Mouse (Mus musculus) adrenal gland, postnatal 36 days (tissue): ENCODE results near the gene Pga5. TPM values are rescaled to one million over a fixed set of nuclear protein-coding genes. Genes with fewer than 3 reads are reported as not detected.
A peak's percentile ranks its signal among the peaks of the same experiment; 100 is the strongest.

ENCODE experiments used
- DNase-seq, 2 experiments: peaks; one replicate each; pipeline ENCODE4 v3.0.0; 2021; ENCODE audit warnings: mixed read lengths in 1 of 2
- total RNA-seq, 2 experiments: library from RNA; stranded (reverse); gene quantifications; 2 replicates each; pipeline ENCODE4 v1.2.3; 2021

Gene Pga5
- total RNA-seq, 2 experiments from 2014 or later = not detected

GRCm38 (mm10) chr19:10702125-10702524, 24.3 kb upstream of the Pga5 start:
- DNase-seq = no peak

GRCm38 (mm10) chr19:10701013-10701726, 23.3 kb upstream of the Pga5 start:
- peak in 1 of 2 experiments; percentile 41 for DNase-seq

DNA sequence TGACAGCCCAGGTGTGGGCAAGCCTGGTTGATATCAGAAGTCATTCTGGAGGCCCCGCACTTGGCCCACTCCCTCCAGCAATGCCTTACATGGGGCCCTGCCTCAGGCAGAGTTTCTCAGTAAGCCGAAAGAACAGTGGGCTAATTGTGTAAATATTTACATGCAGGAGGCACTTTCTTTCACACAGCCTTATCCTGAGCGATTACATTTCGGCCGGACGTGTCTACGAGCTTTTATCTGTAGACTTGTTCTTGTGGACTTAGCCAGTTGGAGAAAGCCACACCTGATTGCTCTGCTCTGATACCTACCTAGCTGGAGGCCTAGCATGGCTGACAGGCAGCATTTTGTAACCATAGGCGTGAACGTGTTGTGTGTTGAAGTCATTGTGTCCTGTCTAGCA, 22.0 kb upstream of the Pga5 start:
- no peak for DNase-seq

GRCm38 (mm10) chr19:10698131-10698991, 20.5 kb upstream of the Pga5 start:
- no peak for DNase-seq

DNA sequence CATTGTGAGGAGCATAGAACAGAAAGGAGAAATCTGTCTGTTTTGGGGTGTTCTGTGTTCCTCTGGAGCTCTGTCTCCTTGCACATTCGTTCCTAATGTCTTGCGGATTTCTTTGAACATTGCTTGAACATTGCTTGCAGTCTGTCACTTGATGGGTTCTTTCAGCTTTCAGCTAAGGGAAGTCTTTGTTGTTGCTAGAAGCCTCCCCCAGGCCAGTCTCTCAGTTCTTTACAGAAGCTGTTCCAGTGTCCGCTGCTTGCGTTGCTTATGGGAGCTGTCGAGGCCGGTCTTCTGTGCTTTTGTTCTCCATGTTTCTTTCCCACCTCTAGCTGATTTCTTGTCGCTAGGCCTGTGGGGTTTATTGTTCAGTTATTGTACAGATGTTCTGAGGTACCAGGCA, 17.9 kb upstream of the Pga5 start:
- no peak for DNase-seq

DNA sequence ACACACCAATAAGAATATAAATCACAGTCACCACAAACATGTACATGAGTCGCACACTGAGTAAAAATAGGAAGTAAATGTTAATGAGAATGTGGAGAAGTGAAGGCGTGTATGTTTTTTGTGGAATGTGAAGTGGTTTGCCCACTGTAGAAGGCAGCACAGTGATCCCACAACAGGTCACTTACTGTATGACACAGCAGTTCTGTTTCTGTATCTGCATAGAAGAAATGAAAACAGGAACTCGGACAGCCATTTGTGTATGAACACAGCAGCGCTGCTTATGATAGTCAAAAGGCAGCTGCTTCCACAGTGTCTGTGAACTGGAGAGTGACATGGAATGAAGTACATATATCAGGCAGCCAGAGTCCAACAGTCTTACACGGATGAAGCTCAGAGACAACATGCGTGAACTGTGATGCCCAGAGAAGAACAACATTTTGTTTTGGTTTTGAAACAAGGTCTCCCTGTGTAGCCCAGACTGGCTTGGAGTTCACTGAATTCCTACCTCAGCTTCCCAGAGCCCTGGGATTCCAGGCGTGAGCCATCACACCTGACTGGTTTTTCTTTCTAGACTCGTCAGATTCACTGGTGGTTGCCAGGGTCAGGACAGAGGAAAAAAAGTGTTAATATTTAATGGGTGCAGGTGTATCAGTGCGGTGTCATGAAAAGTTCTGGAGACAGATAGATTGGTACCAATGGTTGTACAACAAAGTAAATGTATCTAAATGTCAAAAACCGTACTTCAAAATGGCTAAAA, 16.2 kb upstream of the Pga5 start:
- DNase-seq = no peak

GRCm38 (mm10) chr19:10692361-10692760, 14.5 kb upstream of the Pga5 start:
- peak in 1 of 2 experiments; percentile 24 for DNase-seq

DNA sequence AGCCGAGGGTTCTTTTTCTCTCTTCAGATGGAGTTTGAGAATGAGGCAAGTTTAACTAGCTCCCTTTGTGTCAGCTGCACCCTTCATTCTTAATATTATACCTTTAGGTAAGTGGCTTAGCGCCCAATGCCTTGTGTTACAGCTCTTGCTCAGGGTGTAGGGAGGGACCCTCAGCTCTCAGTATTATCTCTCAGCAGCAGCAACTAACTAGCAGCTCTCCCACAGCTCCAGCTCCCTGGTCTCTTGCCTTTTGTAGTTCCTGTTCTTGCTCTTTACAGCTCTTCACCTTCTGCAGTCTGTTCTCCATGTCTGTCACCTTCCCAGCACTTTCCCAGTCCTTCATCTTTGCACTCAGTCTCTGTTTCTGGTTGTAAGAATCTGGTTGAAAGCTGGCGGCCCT, 13.8 kb upstream of the Pga5 start:
- no peak for DNase-seq

DNA sequence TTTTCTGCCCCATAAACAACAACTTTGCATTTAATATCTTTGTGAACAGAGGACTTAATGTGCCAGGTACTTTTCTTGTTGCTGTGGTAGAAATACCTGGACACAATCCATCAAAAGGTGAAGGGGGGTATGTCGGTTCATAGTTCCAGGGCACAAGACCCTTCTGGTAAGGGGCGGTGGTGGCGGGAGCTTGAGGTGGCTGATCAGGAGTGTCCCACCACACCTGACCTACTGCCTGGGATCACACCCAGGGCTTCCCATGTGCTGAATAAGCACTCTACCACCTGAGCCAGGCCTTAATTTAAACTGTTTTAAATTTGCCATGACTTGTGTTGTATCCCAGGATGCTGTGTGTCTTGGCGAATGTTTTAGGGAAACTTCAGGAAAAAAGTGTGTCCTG, 13.2 kb upstream of the Pga5 start:
- DNase-seq = no peak

- DNase-seq = peak; percentile 61 to 76
These were observed 12.5 kb upstream of the Pga5 start for GRCm38 (mm10) chr19:10690336-10690735.

DNA sequence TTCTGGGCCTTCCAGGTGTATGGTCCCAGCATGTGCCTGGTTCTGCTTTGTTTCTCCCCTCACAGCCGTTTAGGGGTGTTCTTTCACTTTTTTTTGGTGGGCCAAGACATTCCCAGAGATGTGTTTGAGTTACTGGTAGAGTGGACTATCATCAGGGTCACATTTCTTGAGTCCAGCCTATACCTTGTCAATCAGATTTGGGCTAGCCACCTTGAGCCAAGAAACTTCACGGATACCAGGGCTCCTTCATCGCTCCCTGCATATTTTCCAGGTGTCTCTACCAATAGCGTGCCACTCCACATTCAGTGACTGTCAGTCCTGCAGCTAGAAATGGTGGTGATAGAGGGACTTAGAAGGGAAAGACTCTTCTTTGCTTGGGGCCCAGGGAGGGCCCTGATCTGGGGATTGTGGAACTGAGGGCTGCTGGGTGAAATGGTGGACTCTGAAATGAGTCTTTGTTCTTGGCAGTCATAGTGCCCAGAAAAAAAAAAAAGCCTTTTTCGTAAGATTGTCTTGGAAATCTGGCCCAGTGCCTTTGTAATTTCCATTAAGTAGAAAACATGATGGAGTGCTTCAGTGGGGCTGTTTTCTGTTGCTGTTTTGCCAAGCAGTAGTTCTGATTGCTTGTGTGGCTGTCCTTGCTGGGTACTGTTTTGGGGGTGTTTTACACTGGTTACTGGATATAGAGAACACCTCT, 11.7 kb upstream of the Pga5 start:
- no peak for DNase-seq

- DNase-seq = peak; percentile 95 to 96
These were observed 10.9 kb upstream of the Pga5 start, which contains the start of gene Vps37c for GRCm38 (mm10) chr19:10688537-10689352. Vps37c (plus strand) TSS chr19:10688735.

GRCm38 (mm10) chr19:10685727-10686126, 7.9 kb upstream of the Pga5 start:
- DNase-seq = no peak

DNA sequence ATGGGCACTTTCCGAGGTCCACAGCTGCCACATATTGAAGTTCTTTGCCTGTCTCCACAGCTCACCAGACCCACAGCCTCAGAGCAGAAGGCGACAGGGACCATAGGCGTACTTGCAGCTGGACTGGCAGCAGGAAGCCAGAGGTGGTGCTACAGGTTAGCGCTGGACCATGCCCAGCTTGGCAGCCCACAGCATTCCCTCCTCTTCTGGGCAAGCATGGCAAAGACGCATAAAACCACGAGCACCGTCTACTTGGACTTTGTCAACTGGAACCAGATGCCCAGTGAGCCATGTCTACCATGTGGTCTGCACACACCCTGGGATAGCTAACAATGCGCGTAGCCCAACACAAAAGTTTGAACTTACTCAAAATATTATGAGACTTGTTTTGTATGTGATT, 7.2 kb upstream of the Pga5 start:
- no peak for DNase-seq

DNA sequence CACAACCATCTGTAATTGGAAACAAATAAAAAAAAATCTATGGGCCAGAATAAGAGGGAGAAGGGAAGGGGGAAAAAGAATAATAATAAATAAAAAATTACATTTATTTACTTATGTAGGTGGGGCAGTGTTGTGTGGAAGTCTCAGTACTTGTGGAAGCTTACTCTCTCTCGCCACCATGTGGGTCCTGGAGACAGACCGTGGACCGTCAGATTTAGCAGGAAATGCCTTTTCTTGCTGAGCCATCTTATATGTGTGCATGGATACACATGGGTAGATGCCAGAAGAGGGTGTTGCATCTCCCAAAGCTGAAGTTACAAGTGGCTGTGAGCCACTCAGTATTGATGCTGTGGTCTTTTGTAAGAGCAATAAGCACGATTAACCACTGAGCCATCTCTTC, 3.7 kb upstream of the Pga5 start:
- no peak for DNase-seq

DNA sequence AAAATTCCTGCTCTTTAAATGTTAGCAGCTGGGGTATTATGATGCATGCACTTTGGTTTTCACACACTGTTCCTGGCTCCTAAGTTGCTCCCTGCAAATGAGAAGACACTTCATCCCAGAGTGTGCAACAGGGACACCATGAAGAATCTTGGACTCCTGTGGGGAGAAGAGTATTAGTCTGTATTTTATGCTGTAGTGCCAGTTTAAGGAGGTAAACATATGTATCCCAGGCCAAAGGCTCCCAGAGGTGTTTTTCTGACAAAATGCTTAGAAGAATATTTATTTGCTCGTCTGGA, 849 bp upstream of the Pga5 start:
- DNase-seq = no peak

DNA sequence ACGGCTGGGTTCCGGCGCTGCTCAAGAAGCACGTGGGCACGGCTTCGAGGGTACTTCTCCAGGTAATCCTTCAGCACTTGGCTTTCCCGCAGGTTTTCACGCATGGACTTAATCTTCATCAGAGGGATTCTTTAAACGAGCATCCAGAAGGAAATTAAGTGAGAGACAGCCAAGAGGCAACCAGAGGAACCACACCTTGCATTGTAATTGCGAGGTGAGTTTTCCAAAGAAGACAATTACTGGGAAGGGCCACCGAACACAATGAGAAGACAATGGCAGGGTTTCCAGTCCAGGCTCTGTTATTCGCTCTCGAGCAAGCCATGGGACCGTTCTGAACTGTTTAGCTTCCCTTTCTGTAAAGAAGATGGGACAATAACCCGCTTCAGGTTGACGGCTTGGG, 1.2 kb downstream of the Pga5 start:
- DNase-seq = no peak

DNA sequence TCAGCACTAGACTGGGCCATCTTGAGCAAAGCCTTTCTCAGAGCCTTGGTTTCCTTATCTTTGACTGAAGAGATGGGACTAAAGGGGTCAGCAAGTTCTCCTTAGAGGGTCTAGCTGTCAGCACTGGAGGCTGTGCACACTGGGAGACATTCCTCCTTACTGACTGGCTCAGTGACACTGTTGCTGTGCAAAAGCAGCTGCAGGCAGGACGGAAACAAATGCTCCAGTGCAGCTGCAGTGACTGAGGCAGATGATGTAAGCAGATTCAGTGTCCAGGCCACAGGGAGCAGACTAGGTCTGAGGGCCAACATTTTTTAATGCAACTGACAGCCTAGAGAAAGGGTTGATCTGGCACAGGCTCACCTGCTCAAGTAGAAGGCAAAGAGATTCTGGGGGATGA, 4.6 kb downstream of the Pga5 start:
- no peak for DNase-seq

DNA sequence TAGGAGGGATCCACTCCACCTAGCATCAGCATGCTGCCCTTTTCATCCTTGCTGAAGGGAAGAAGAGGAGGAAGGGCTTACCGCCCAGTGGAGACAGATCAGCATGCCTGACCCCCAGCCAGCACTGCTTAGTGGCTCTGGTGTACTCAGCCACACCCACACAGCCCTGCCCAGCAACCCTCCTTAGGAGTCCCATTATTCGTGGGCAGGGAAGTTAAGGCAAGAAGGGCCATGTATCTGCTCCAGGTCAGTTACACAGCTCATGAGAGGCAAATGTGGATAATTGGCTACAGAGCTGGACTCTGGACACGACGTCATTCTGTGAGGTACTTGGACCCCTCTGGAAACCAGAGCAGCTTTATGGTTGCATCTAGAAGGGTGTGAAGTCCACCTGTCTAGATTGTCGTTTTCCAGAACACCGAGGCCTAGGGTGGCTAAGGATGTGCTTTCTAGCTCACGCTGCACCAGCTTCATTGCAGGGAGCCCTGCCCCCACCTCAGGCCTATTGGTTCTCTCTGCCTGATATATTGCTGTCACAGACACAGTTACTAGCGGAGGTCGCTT, 5.9 kb downstream of the Pga5 start:
- DNase-seq = no peak

DNA sequence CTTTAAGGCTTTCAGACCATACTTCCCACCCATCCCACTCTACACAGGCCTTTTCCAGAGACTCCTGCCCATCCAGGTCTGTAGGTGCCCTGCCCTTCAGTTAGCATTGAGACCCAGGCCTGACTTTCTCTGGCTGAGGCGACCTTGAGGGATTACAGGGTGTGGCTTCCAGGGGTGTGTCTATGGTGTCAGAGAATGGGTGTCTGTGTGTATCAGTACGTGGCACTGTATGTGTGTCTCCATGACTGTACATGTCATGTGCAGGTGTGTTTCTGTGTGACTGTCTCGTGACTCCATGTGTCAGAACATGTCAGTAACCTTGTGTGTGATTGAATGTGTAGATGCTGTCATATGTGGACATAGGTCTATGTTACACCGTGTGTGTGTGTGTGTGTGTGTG, 6.6 kb downstream of the Pga5 start:
- DNase-seq = no peak

GRCm38 (mm10) chr19:10665499-10665898, 12.4 kb downstream of the Pga5 start:
- DNase-seq = peak; percentile 67 to 77
